13 mouse cellular contexts compared by ENCODE assay signal in the genomic region with DNA sequence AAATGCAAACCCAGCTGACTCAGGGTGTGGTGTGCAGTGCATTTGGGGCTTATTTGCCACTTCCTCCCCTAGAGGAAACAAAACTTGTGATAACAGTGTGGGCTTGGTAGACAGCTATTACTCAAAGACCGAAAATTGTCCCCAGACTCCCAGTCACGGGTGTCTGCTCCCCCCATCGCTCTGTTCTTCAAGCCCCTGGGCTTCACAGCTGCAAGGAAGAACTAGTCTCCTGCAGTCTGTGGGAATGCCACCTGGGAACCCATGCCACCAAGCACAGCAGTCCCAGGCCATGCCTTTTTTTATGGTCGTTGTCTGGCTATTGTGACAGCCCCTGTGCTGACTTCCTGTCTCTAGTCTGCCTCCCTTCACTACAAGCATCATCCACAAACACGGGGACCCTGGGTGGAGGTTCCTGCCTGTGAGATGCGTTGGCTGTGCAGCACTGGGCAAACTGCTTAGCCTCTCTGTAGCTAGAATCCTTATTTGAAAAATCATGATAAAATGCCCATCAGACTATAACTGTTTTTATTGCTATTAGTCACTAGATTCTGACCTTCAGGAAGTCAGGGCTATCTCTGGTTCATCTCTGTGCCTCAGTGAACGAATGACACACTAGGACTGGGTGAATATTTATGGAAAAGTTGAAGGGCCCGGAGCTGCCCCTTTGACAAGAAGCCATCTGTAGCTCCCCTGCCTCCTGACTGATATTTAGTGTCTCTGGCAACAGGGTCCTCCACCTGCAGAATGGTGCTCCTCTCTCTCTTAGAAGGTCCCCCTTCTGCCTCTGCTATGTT. TPM values are rescaled to one million over a fixed set of nuclear protein-coding genes. Genes with fewer than 3 reads are reported as not detected.
DNase-seq lines count a peak whose midpoint lies in the region; ATAC-seq and TF ChIP-seq lines count a peak whose summit lies in the region.
"Had no signal": no experiment of that assay in that cellular context is flagged by ENCODE, and none has a peak within 500 bp of the region (broad histone marks: within the 10 kb centered on the region; RNA-seq: fewer than 3 reads in every experiment).

No protein-coding gene starts in this region.

- H3K27me3 ChIP-seq in hindbrain, embryonic 10.5 days (ENCODE audit: insufficient read depth, poor library complexity, severe bottlenecking): peaks cover 10% of the 10 kb centered on the region; the same call in 1 of the 2 replicates
- H3K27me3 ChIP-seq in hindbrain, embryonic 12.5 days: peaks cover 4% of the 10 kb centered on the region; the same call in 1 of the 2 replicates
- H3K27me3 ChIP-seq in megakaryocyte, embryonic 14.5 days (replicated peaks): peaks cover 15% of the 10 kb centered on the region
- H3K27me3 ChIP-seq in kidney, adult 2 months (replicated peaks; ENCODE audit: control insufficient read depth, insufficient read depth, low read length): no peaks in the 10 kb centered on the region
- H3K27me3 ChIP-seq: hindbrain, embryonic 13.5 days had no signal

- ATAC-seq in hindbrain, embryonic 12.5 days (ENCODE audit: low FRiP score): no peak
- ATAC-seq: lung, postnatal 0 days had no signal

- no peak for DNase-seq in hindbrain, embryonic 10.5 days (ENCODE audit: low spot score)
- peak; percentile 37 for DNase-seq in MEL-GATA-1-ER (ENCODE audit: extremely low read depth, low read depth)
- peak; percentile 68 for DNase-seq in thymus, postnatal 14 days
- DNase-seq in kidney, adult 2 months: no peak
- no peak for DNase-seq in kidney, adult 8-10 months
- DNase-seq in cerebellum, adult 9-10 months: no peak
- DNase-seq: cerebellum, adult 11 months; kidney, postnatal 4 days had no signal

- H3K27ac ChIP-seq in hindbrain, embryonic 10.5 days: peak overlapping the region; percentile 78
- no peak overlapping the region; the same call in 1 of the 2 replicates for H3K27ac ChIP-seq in hindbrain, embryonic 12.5 days
- no peak overlapping the region for H3K27ac ChIP-seq in kidney, adult 2 months (ENCODE audit: insufficient read depth, low read depth, low read length)
- H3K27ac ChIP-seq: heart, adult 2 months; hindbrain, embryonic 13.5 days had no signal

- H3K4me2 ChIP-seq in hindbrain, embryonic 12.5 days (replicated peaks): no peak overlapping the region
- H3K4me2 ChIP-seq: hindbrain, embryonic 13.5 days had no signal

- WGBS in hindbrain, embryonic 10.5 days: 64% methylated on average over 8 of the region's 8 CpGs
- 64% methylated on average over 8 of the region's 8 CpGs for WGBS in hindbrain, embryonic 12.5 days
- WGBS in kidney, adult 2 months: 50% methylated on average over 8 of the region's 8 CpGs

- peaks cover 71% of the 10 kb centered on the region for H3K4me1 ChIP-seq in hindbrain, embryonic 10.5 days (replicated peaks)
- peaks cover 53% of the 10 kb centered on the region for H3K4me1 ChIP-seq in hindbrain, embryonic 12.5 days
- peaks cover 72% of the 10 kb centered on the region for H3K4me1 ChIP-seq in megakaryocyte, embryonic 14.5 days
- H3K4me1 ChIP-seq in kidney, adult 2 months (ENCODE audit: control insufficient read depth, insufficient read depth, low read length): peaks cover 30% of the 10 kb centered on the region

- no peaks in the 10 kb centered on the region for H3K9me3 ChIP-seq in hindbrain, embryonic 10.5 days
- no peaks in the 10 kb centered on the region for H3K9me3 ChIP-seq in hindbrain, embryonic 12.5 days (replicated peaks)
- peaks cover 2% of the 10 kb centered on the region for H3K9me3 ChIP-seq in megakaryocyte, embryonic 14.5 days
- H3K9me3 ChIP-seq: hindbrain, embryonic 13.5 days had no signal

- no peak for TF ChIP-seq CTCF in kidney, adult 2 months (conservative IDR thresholded peaks at IDR 0.05; ENCODE audit: insufficient read depth, insufficient read length, low read depth, low read length)

- H3K36me3 ChIP-seq in hindbrain, embryonic 10.5 days: peaks cover under 1% of the 10 kb centered on the region; the same call in 1 of the 2 replicates
- H3K36me3 ChIP-seq in hindbrain, embryonic 12.5 days: 0 out of 2 replicates have a peak, but pooled peaks cover under 1% of the 10 kb centered on the region
- no peaks in the 10 kb centered on the region for H3K36me3 ChIP-seq in megakaryocyte, embryonic 14.5 days (replicated peaks; ENCODE audit: low read length)
- no peaks in the 10 kb centered on the region for H3K36me3 ChIP-seq in kidney, adult 2 months (ENCODE audit: control insufficient read depth, insufficient read depth, low read length)
- H3K36me3 ChIP-seq: hindbrain, embryonic 13.5 days had no signal

- TF ChIP-seq POLR2A in kidney, adult 2 months (IDR thresholded peaks at IDR 0.05; ENCODE audit: low read depth, low read length): no peak

- no peak overlapping the region for H3K4me3 ChIP-seq in hindbrain, embryonic 10.5 days
- H3K4me3 ChIP-seq in hindbrain, embryonic 12.5 days: no peak overlapping the region
- peak overlapping the region; percentile 83 for H3K4me3 ChIP-seq in megakaryocyte, embryonic 14.5 days (replicated peaks)
- H3K4me3 ChIP-seq in kidney, adult 2 months (ENCODE audit: insufficient read depth, low read depth, low read length): no peak overlapping the region
- H3K4me3 ChIP-seq: heart, adult 2 months; hindbrain, embryonic 13.5 days had no signal

- no peak overlapping the region for H3K9ac ChIP-seq in hindbrain, embryonic 12.5 days
- H3K9ac ChIP-seq: hindbrain, embryonic 13.5 days had no signal

RNA-seq across cellular contexts. Expression of gene Rab11fip4, which starts 50.1 kb away (rescaled TPM):
- 15.0 and 15.6 TPM in 2 replicates for polyA plus RNA-seq in hindbrain, embryonic 10.5 days (2016; fragmentation: Nextera tagmentation; extraction: Ambion mirVana)
- polyA plus RNA-seq in hindbrain, embryonic 12.5 days (2016; fragmentation: Nextera tagmentation; extraction: Ambion mirVana): 28.3 and 28.5 TPM in 2 replicates
- 0.03 TPM in 1 of 2 replicates, not detected in the other for polyA plus RNA-seq in megakaryocyte, embryonic 14.5 days (2012; ENCODE audit: insufficient read depth, low replicate concordance)
- 40.8 and 48.0 TPM in 2 replicates for polyA plus RNA-seq in kidney, adult 2 months (2012; rRNA removed)

Comparison
In these comparisons a context has a peak if more than half of its experiments do, and no peak if none do; other contexts are left out.
1. DNase-seq: peak in MEL-GATA-1-ER (single experiment) and thymus, postnatal 14 days (single experiment); none in hindbrain, embryonic 10.5 days (single experiment), kidney, adult 2 months (single experiment), kidney, adult 8-10 months (0 of 2) and cerebellum, adult 9-10 months (single experiment).
2. RNA of gene Rab11fip4, which starts 50.1 kb away (polyA plus RNA-seq): 40.8 to 48.0 TPM in kidney, adult 2 months, 28.3 to 28.5 TPM in hindbrain, embryonic 12.5 days and 15.0 to 15.6 TPM in hindbrain, embryonic 10.5 days; 0.03 TPM in megakaryocyte, embryonic 14.5 days; every median in the first group is over 10 times any median in the second.